Mouse (Mus musculus): ENCODE data around the gene Cux1.
A peak's percentile ranks its signal among the peaks of the same experiment; 100 is the strongest.

DNA sequence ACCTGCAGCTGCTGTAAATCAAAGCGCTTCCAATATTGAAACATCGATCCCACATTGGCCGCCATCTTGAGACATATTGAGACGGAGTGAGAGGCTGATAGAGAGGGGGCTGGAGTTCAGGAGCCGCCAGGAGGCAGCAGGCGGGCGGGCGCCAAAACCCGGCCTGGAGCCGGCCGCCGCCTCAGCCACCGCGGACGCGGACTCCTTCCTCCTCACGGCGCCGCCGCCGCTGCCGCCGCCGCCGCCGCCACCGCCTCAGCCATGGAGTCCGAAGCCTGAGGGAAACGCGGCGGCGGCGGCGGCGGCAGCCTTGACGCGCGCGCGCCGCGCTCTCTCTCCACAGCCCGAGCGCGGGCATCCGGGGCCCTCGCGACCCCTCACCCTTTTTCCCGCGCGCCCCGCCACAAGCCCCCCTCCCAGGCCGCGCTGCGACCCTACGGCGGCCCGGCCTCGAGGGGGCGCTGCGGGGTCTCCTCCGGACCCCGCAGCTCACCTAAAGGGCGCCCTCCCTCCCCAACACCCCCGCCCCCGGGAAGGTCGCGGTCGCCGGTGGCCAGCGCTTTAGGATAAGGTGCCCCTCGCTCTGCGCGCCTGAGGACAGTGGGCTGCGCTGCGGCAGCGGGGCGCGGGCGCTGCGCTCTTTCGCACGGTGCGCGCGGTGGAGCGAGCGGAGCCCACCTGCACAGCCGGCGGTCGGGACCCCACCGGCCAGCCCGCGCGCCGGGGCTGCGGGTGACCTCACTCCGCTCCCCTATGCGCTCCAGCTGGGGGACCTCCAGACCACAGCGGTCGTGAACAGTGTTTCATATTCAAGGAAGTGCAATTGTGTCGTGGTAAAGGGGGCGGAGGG is at the start of gene Cux1:
- TF ChIP-seq CTCF (IDR thresholded peaks at IDR 0.05; ENCODE audit: insufficient read depth, low read length) (no peak), POLR2A (IDR thresholded peaks at IDR 0.05; ENCODE audit: borderline replicate concordance, extremely low read depth, low read depth, low read length) (0 out of 2 replicates have a peak, but pooled peaks have one; percentile 13)
